Mouse (Mus musculus): ENCODE data around the gene Gm10645. TPM values are rescaled to one million over a fixed set of nuclear protein-coding genes. Genes with fewer than 3 reads are reported as not detected.
A peak's percentile ranks its signal among the peaks of the same experiment; 100 is the strongest.

Gm10645 gene
- total RNA-seq, 2 experiments from 2014 or later, result 1.3 to 2.6 TPM

GRCm38 (mm10) chr8:83169709-83170108 is 3.7 kb upstream of the Gm10645 start:
- DNase-seq, result no peak
- intact Hi-C loops (cut with DNase I), result no loop called here

- intact Hi-C loops (cut with DNase I), result no loop called here
- no peak for DNase-seq
These were observed 3.2 kb upstream of the Gm10645 start for GRCm38 (mm10) chr8:83169127-83169526.

GRCm38 (mm10) chr8:83167932-83168331 is 2.0 kb upstream of the Gm10645 start:
- intact Hi-C loops (cut with DNase I), result no loop called here

GRCm38 (mm10) chr8:83165235-83165930 is 587 bp downstream of the Gm10645 start, which contains the start of gene Tbc1d9:
Gene Tbc1d9 (plus strand): TSS chr8:83165352.
- intact Hi-C loops (cut with DNase I), result no loop called here
- DNase-seq, result peak; percentile 69

More at GRCm38 (mm10) chr8:83167932-83168331, 2.0 kb upstream of the Gm10645 start:
- no peak for DNase-seq

- intact Hi-C loops (cut with DNase I), result no loop called here
- no peak for DNase-seq
These were observed 5.4 kb downstream of the Gm10645 start for GRCm38 (mm10) chr8:83160613-83161012.

GRCm38 (mm10) chr8:83159615-83160014 is 6.4 kb downstream of the Gm10645 start:
- intact Hi-C loops (cut with DNase I), result no loop called here
- DNase-seq, result no peak

GRCm38 (mm10) chr8:83158971-83159370 is 7.0 kb downstream of the Gm10645 start:
- no peak for DNase-seq
- intact Hi-C loops (cut with DNase I), result no loop called here

GRCm38 (mm10) chr8:83155110-83155509 is 10.9 kb downstream of the Gm10645 start:
- no peak for DNase-seq
- intact Hi-C loops (cut with DNase I), result no loop called here

GRCm38 (mm10) chr8:83152470-83152869 is 13.5 kb downstream of the Gm10645 start:
- intact Hi-C loops (cut with DNase I), result no loop called here

GRCm38 (mm10) chr8:83152055-83152454 is 13.9 kb downstream of the Gm10645 start:
- intact Hi-C loops (cut with DNase I), result no loop called here
- DNase-seq, result no peak

More at GRCm38 (mm10) chr8:83152470-83152869, 13.5 kb downstream of the Gm10645 start:
- DNase-seq, result no peak

GRCm38 (mm10) chr8:83149124-83149523 is 16.8 kb downstream of the Gm10645 start:
- intact Hi-C loops (cut with DNase I), result no loop called here
- DNase-seq, result no peak

- DNase-seq, result no peak
- intact Hi-C loops (cut with DNase I), result no loop called here
These were observed 20.5 kb downstream of the Gm10645 start for GRCm38 (mm10) chr8:83145421-83145820.

GRCm38 (mm10) chr8:83144601-83145000 is 21.4 kb downstream of the Gm10645 start:
- no peak for DNase-seq
- intact Hi-C loops (cut with DNase I), result no loop called here

- intact Hi-C loops (cut with DNase I), result no loop called here
- DNase-seq, result no peak
These were observed 24.6 kb downstream of the Gm10645 start for GRCm38 (mm10) chr8:83141358-83141757.

GRCm38 (mm10) chr8:83140701-83141111 is 25.3 kb downstream of the Gm10645 start:
- intact Hi-C loops (cut with DNase I), result no loop called here
- DNase-seq, result no peak

GRCm38 (mm10) chr8:83140068-83140467 is 25.9 kb downstream of the Gm10645 start:
- no peak for DNase-seq
- intact Hi-C loops (cut with DNase I), result no loop called here

- no peak for DNase-seq
- intact Hi-C loops (cut with DNase I), result no loop called here
These were observed 30.9 kb downstream of the Gm10645 start for GRCm38 (mm10) chr8:83135086-83135485.

Other genes with a start within 250 kb of the Gm10645 start
- gene Tbc1d9, start 818 bp downstream of the Gm10645 start, total RNA-seq (2021), result 100 to 1,000 TPM; 122 to 129 TPM
- gene Ucp1, start 124.2 kb upstream of the Gm10645 start, total RNA-seq (2021), result not detected
- 10 to 100 TPM; 19.5 to 19.7 TPM for gene Elmod2, start 166.3 kb upstream of the Gm10645 start, total RNA-seq (2021)
- gene Mgat4d, start 182.3 kb upstream of the Gm10645 start, total RNA-seq (2021), result not detected
- gene Clgn, start 223.7 kb upstream of the Gm10645 start, total RNA-seq (2021), result 10 to 100 TPM in 1 of 2 experiments, 1 to 10 TPM in 1; 9.6 to 10.0 TPM

All from left cerebral cortex, postnatal 4 days (tissue).